Mouse (Mus musculus) heart, adult 2 months (tissue): ENCODE measurements around the gene Marc1.

Experiments
- CTCF ChIP-seq: fragments of 200-600 bp; IDR thresholded peaks from 2 replicates; pipeline ENCODE4 v1.8.1; 2022; ENCODE audit warnings: antibody characterized with exemption, mild to moderate bottlenecking, moderate library complexity
- EP300 ChIP-seq: fragments of 200-500 bp; IDR thresholded peaks from 2 replicates; pipeline ENCODE4 v1.6.1; 2011; ENCODE audit warnings: low read depth, low read length, control low read depth; ENCODE audit not compliant: insufficient read depth
- POLR2A ChIP-seq: fragments of 200-500 bp; IDR thresholded peaks from 2 replicates; pipeline ENCODE4 v1.6.1; 2011; ENCODE audit warnings: mild to moderate bottlenecking, low read depth, low read length, control low read depth; ENCODE audit not compliant: insufficient read depth

DNA sequence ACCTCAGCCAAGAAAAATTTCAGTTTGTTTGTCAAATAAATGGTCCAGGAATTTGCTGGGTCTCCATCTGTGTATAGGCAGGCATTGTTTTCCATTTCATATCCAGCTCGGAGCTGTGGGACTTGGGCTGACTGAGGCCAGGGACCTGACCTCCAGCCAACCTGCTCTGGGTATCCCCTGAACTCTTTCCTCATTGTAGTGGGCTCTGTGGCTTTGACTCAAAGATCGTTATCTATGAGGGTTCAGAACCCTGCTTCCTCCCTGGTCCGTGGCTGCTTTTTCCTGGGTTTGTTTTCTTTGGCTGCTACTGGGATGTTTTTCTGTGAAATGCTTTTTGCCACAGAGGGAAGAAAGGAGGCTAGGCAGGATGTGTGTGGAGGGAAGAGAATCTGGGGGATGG, 42.8 kb upstream of the Marc1 start:
- TF ChIP-seq POLR2A (no peak), CTCF (no peak), EP300 (no peak)
